Mouse (Mus musculus) liver, postnatal 0 days (tissue): ENCODE measurements around the gene Adcy5.

ENCODE experiments used
- CTCF ChIP-seq: sonication (generic); IDR thresholded peaks from 2 replicates; pipeline ENCODE4 v1.5.1; 2016; ENCODE audit warnings: antibody characterized with exemption, low read depth
- EP300 ChIP-seq: IDR thresholded peaks from 2 replicates; pipeline ENCODE4 v1.6.1; 2016; ENCODE audit warnings: antibody characterized with exemption, low read depth, mild to moderate bottlenecking

GRCm38 (mm10) chr16:35146153-35146552 is 8.5 kb upstream of the Adcy5 start:
- TF ChIP-seq CTCF, result no peak
- no peak for TF ChIP-seq EP300
